Mouse (Mus musculus): ENCODE results near the gene Krt32.

Krt32 gene

GRCm38 (mm10) chr11:100087861-100088260, at the start of gene Krt32:
TSS of gene Krt32 (minus strand) at chr11:100088226.
- DNase-seq = no peak

- DNase-seq = no peak
These were observed 49.7 kb upstream of the Krt32 start for GRCm38 (mm10) chr11:100137693-100138092.

- DNase-seq = no peak
These were observed 48.5 kb upstream of the Krt32 start for GRCm38 (mm10) chr11:100136559-100136958.

- no peak for DNase-seq
These were observed 47.7 kb upstream of the Krt32 start, which contains the start of gene Krt15 for GRCm38 (mm10) chr11:100135731-100136130. TSS of gene Krt15 (minus strand) at chr11:100135928.

GRCm38 (mm10) chr11:100124901-100125300, 36.9 kb upstream of the Krt32 start:
- no peak for DNase-seq

- DNase-seq = no peak
These were observed 33.4 kb upstream of the Krt32 start, which contains the start of gene Krt13 for GRCm38 (mm10) chr11:100121466-100121865. TSS of gene Krt13 (minus strand) at chr11:100121566.

- DNase-seq = no peak
These were observed 32.3 kb upstream of the Krt32 start for GRCm38 (mm10) chr11:100120331-100120730.

GRCm38 (mm10) chr11:100113742-100114029, 25.7 kb upstream of the Krt32 start:
- DNase-seq = no peak

- no peak for DNase-seq
These were observed 25.1 kb upstream of the Krt32 start for GRCm38 (mm10) chr11:100112935-100113741.

GRCm38 (mm10) chr11:100105576-100106122, 17.6 kb upstream of the Krt32 start, which contains the start of gene Krt36:
TSS of gene Krt36 (minus strand) at chr11:100105626.
- DNase-seq = no peak

- no peak for DNase-seq
These were observed 14.8 kb upstream of the Krt32 start for GRCm38 (mm10) chr11:100102693-100103429.

- DNase-seq = no peak
These were observed 12.4 kb upstream of the Krt32 start for GRCm38 (mm10) chr11:100100391-100100790.

GRCm38 (mm10) chr11:100097819-100098218, 9.8 kb upstream of the Krt32 start:
- DNase-seq = no peak

GRCm38 (mm10) chr11:100096141-100096540, 8.1 kb upstream of the Krt32 start, which contains the start of gene Krt35:
TSS of gene Krt35 (minus strand) at chr11:100096241.
- no peak for DNase-seq

- DNase-seq = no peak
These were observed 476 bp upstream of the Krt32 start for GRCm38 (mm10) chr11:100088378-100089025.

GRCm38 (mm10) chr11:100073873-100074272, 14.2 kb downstream of the Krt32 start:
- no peak for DNase-seq

GRCm38 (mm10) chr11:100067293-100068036, 20.6 kb downstream of the Krt32 start:
- no peak for DNase-seq

- no peak for DNase-seq
These were observed 21.6 kb downstream of the Krt32 start for GRCm38 (mm10) chr11:100066236-100067010.

- DNase-seq = no peak
These were observed 29.2 kb downstream of the Krt32 start for GRCm38 (mm10) chr11:100058875-100059274.

- DNase-seq = no peak
These were observed 32.1 kb downstream of the Krt32 start for GRCm38 (mm10) chr11:100055686-100056655.
